Mouse (Mus musculus) neural tube, embryonic 11.5 days (tissue): ENCODE results near the gene Rab3a. TPM values are rescaled to one million over a fixed set of nuclear protein-coding genes. Genes with fewer than 3 reads are reported as not detected.

Experiments used
- ATAC-seq: fragments of 200-750 bp; cut with Nextera tagmentation; 2 replicates; pipeline ENCODE4 v1.8.0; 2017; ENCODE audit warnings: moderate number of reproducible peaks, mild to moderate bottlenecking, moderate TSS enrichment, moderate library complexity; ENCODE audit not compliant: insufficient read depth, low FRiP score, low TSS enrichment
- DNase-seq: peaks from one replicate; pipeline ENCODE4 v3.0.0-alpha.2; 2015; ENCODE audit warnings: low spot score
- H3K27ac ChIP-seq: fragments of 300-500 bp; sonication (generic); 2 replicates; pipeline ENCODE4 v1.5.1; 2014; ENCODE audit warnings: low read depth, mild to moderate bottlenecking, low read length
- H3K27me3 ChIP-seq: fragments of 300-500 bp; sonication (generic); 2 replicates; pipeline ENCODE4 v1.6.1; 2014; ENCODE audit warnings: mild to moderate bottlenecking, low read length, mixed read lengths; ENCODE audit not compliant: control insufficient read depth, insufficient read depth
- H3K36me3 ChIP-seq: fragments of 300-500 bp; sonication (generic); 2 replicates; pipeline ENCODE4 v1.6.1; 2014; ENCODE audit warnings: mild to moderate bottlenecking, low read length, moderate library complexity, mixed read lengths; ENCODE audit not compliant: control insufficient read depth, insufficient read depth
- H3K4me1 ChIP-seq: fragments of 300-500 bp; sonication (generic); 2 replicates; pipeline ENCODE4 v1.6.1; 2014; ENCODE audit warnings: low read length, mixed read lengths; ENCODE audit not compliant: control insufficient read depth, insufficient read depth
- H3K4me2 ChIP-seq: fragments of 300-500 bp; sonication (generic); 2 replicates; pipeline ENCODE4 v1.6.1; 2014; ENCODE audit warnings: low read depth, mild to moderate bottlenecking, moderate library complexity
- H3K4me3 ChIP-seq: fragments of 300-500 bp; sonication (generic); 2 replicates; pipeline ENCODE4 v1.5.1; 2014; ENCODE audit warnings: low read depth, low read length
- H3K9ac ChIP-seq: fragments of 300-500 bp; sonication (generic); 2 replicates; pipeline ENCODE4 v1.6.1; 2014; ENCODE audit warnings: mild to moderate bottlenecking, low read length
- H3K9me3 ChIP-seq: fragments of 300-500 bp; sonication (generic); 2 replicates; pipeline ENCODE4 v1.6.1; 2016; ENCODE audit warnings: low read length; ENCODE audit not compliant: control insufficient read depth
- WGBS: fragments of 180-500 bp; shearing (Covaris S2); extraction: QIAGEN DNeasy Blood & Tissue Kit; methylation state at CpG from one replicate; pipeline ENCODE4 v1.1.7; 2014; 5-methylcytosine and 5-hydroxymethylcytosine counted together
- microRNA-seq: library from miRNA; unstranded; fragments of <30 nt; microRNA quantifications from one replicate; pipeline ENCODE4, GENCODE M21; 2016
- polyA plus RNA-seq: library from polyadenylated mRNA; unstranded; fragments of >200 nt; fragmentation: Nextera tagmentation; extraction: Ambion mirVana; gene quantifications from 2 replicates; pipeline ENCODE4 v1.2.1, GENCODE M21; 2014

Gene Rab3a
- polyA plus RNA-seq, 1 experiment from 2014 or later = 111 TPM

GRCm38 (mm10) chr8:70802786-70803510 lies 48.5 kb downstream of the Rab3a start:
- H3K4me1 ChIP-seq = peaks cover 13% of the 10 kb centered on the region
- H3K9me3 ChIP-seq = no peaks in the 10 kb centered on the region
- WGBS = 74% methylated on average over 11 of the region's 11 CpGs
- H3K36me3 ChIP-seq = no peaks in the 10 kb centered on the region
- H3K4me2 ChIP-seq = no peak overlapping the region
- H3K4me3 ChIP-seq = no peak overlapping the region
- H3K27ac ChIP-seq = no peak overlapping the region
- no peak overlapping the region for H3K9ac ChIP-seq
- ATAC-seq = no peak
- no peak for DNase-seq
- H3K27me3 ChIP-seq = peaks cover 56% of the 10 kb centered on the region

GRCm38 (mm10) chr8:70803761-70804480 lies 49.4 kb downstream of the Rab3a start:
- Histone ChIP-seq H3K9me3 (no peaks in the 10 kb centered on the region), H3K4me1 (peaks cover 11% of the 10 kb centered on the region), H3K9ac (peak overlapping the region; percentile 32), H3K4me2 (peak overlapping the region; percentile 84), H3K36me3 (no peaks in the 10 kb centered on the region), H3K27me3 (peaks cover 46% of the 10 kb centered on the region), H3K27ac (no peak overlapping the region), H3K4me3 (peak overlapping the region; percentile 40)
- ATAC-seq (no peak), DNase-seq (no peak)
- 2% methylated on average over 44 of the region's 47 CpGs for WGBS

GRCm38 (mm10) chr8:70804481-70805206 lies 50.2 kb downstream of the Rab3a start, which contains the start of gene Mast3:
Mast3 (minus strand) TSS chr8:70805054.
- WGBS = under 1% methylated on average over 45 of the region's 45 CpGs
- H3K9ac ChIP-seq = peak within 1 kb of the TSS; percentile 32
- peaks cover 11% of the 10 kb centered on the region for H3K4me1 ChIP-seq

GRCm38 (mm10) chr8:70806541-70806940 lies 52.1 kb downstream of the Rab3a start:
- Histone ChIP-seq H3K4me2 (no peak overlapping the region), H3K36me3 (no peaks in the 10 kb centered on the region), H3K4me3 (no peak overlapping the region), H3K9me3 (no peaks in the 10 kb centered on the region), H3K27ac (no peak overlapping the region), H3K4me1 (peaks cover 11% of the 10 kb centered on the region), H3K27me3 (peaks cover 30% of the 10 kb centered on the region), H3K9ac (no peak overlapping the region)
- ATAC-seq = no peak
- no peak for DNase-seq
- 63% methylated on average over 4 of the region's 4 CpGs for WGBS

More at GRCm38 (mm10) chr8:70804481-70805206, 50.2 kb downstream of the Rab3a start, which contains the start of gene Mast3:
- no peaks in the 10 kb centered on the region for H3K36me3 ChIP-seq
- no peaks in the 10 kb centered on the region for H3K9me3 ChIP-seq
- peak within 1 kb of the TSS; percentile 40 for H3K4me3 ChIP-seq
- H3K4me2 ChIP-seq = peak within 1 kb of the TSS; percentile 84
- ATAC-seq (peak; percentile 82), DNase-seq (peak; percentile 86)
- peaks cover 39% of the 10 kb centered on the region for H3K27me3 ChIP-seq
- H3K27ac ChIP-seq = no peak within 1 kb of the TSS

- DNase-seq = no peak
- no peak for ATAC-seq
- no peaks in the 10 kb centered on the region for H3K36me3 ChIP-seq
- H3K9ac ChIP-seq = no peak overlapping the region
- H3K27me3 ChIP-seq = peaks cover 30% of the 10 kb centered on the region
- no peak overlapping the region for H3K4me2 ChIP-seq
- 38% methylated on average over 1 of the region's 1 CpGs for WGBS
- H3K4me3 ChIP-seq = no peak overlapping the region
- peaks cover 11% of the 10 kb centered on the region for H3K4me1 ChIP-seq
- no peaks in the 10 kb centered on the region for H3K9me3 ChIP-seq
- H3K27ac ChIP-seq = no peak overlapping the region
Observed at GRCm38 (mm10) chr8:70807304-70807703, 52.8 kb downstream of the Rab3a start.

- no peak for ATAC-seq
Observed at GRCm38 (mm10) chr8:70808239-70808638, 53.8 kb downstream of the Rab3a start, which contains the start of gene Il12rb1. Il12rb1 (plus strand) TSS chr8:70808449.

More at GRCm38 (mm10) chr8:70808239-70808638, 53.8 kb downstream of the Rab3a start, which contains the start of gene Il12rb1:
- H3K9ac ChIP-seq = no peak within 1 kb of the TSS
- peaks cover 27% of the 10 kb centered on the region for H3K27me3 ChIP-seq
- 57% methylated on average over 5 of the region's 5 CpGs for WGBS
- no peak within 1 kb of the TSS for H3K27ac ChIP-seq
- peaks cover 11% of the 10 kb centered on the region for H3K4me1 ChIP-seq
- DNase-seq = no peak
- no peak within 1 kb of the TSS for H3K4me3 ChIP-seq
- no peaks in the 10 kb centered on the region for H3K36me3 ChIP-seq
- H3K4me2 ChIP-seq = no peak within 1 kb of the TSS
- no peaks in the 10 kb centered on the region for H3K9me3 ChIP-seq

Small RNA genes lying within 50 kb of the gene (microRNA-seq; reads per million reads assigned to microRNA genes)
- not detected for gene Mir7240

Other genes starting within 250 kb of the Rab3a start
- gene Rex1bd, start 247.9 kb upstream of the Rab3a start, polyA plus RNA-seq = 118 and 132 TPM in 2 replicates
- gene Uba52, start 243.9 kb upstream of the Rab3a start, polyA plus RNA-seq = 809 and 814 TPM in 2 replicates
- 243 and 252 TPM in 2 replicates for gene Fkbp8, start 227.0 kb upstream of the Rab3a start, polyA plus RNA-seq
- gene Kxd1, start 226.7 kb upstream of the Rab3a start, polyA plus RNA-seq = 49.8 and 53.8 TPM in 2 replicates
- gene Ell, start 215.2 kb upstream of the Rab3a start, polyA plus RNA-seq = 18.8 and 22.2 TPM in 2 replicates
- gene Isyna1, start 160.3 kb upstream of the Rab3a start, polyA plus RNA-seq = 87.9 and 90.7 TPM in 2 replicates
- 125 and 137 TPM in 2 replicates for gene Ssbp4, start 145.8 kb upstream of the Rab3a start, polyA plus RNA-seq
- 0.85 and 1.2 TPM in 2 replicates for gene Lrrc25, start 138.5 kb upstream of the Rab3a start, polyA plus RNA-seq
- 0.28 TPM in 1 of 2 replicates, not detected in the other for gene Gdf15, start 122.2 kb upstream of the Rab3a start, polyA plus RNA-seq
- gene Pgpep1, start 94.3 kb upstream of the Rab3a start, polyA plus RNA-seq = 246 and 268 TPM in 2 replicates
- 298 and 301 TPM in 2 replicates for gene Lsm4, start 81.4 kb upstream of the Rab3a start, polyA plus RNA-seq
- 167 and 171 TPM in 2 replicates for gene Jund, start 55.7 kb upstream of the Rab3a start, polyA plus RNA-seq
- not detected in 2 replicates for gene Iqcn, start 51.2 kb upstream of the Rab3a start, polyA plus RNA-seq
- not detected in 2 replicates for gene Gm3336, start 36.1 kb upstream of the Rab3a start, polyA plus RNA-seq
- gene Pde4c, start 31.0 kb upstream of the Rab3a start, polyA plus RNA-seq = 0.42 TPM in 1 of 2 replicates, not detected in the other
- 40.7 and 41.3 TPM in 2 replicates for gene Mpv17l2, start 6.3 kb downstream of the Rab3a start, polyA plus RNA-seq
- gene Pik3r2, start 22.0 kb downstream of the Rab3a start, polyA plus RNA-seq = 52.4 and 54.7 TPM in 2 replicates
- gene Mast3, start 50.4 kb downstream of the Rab3a start, polyA plus RNA-seq = 10.5 and 14.7 TPM in 2 replicates
- gene Il12rb1, start 53.8 kb downstream of the Rab3a start, polyA plus RNA-seq = not detected in 2 replicates
- gene Arrdc2, start 85.0 kb downstream of the Rab3a start, polyA plus RNA-seq = 8.8 and 10.2 TPM in 2 replicates
- 14.0 and 14.1 TPM in 2 replicates for gene Kcnn1, start 108.6 kb downstream of the Rab3a start, polyA plus RNA-seq
- gene Ccdc124, start 119.3 kb downstream of the Rab3a start, polyA plus RNA-seq = 152 and 155 TPM in 2 replicates
- 0.87 and 1.1 TPM in 2 replicates for gene Slc5a5, start 138.1 kb downstream of the Rab3a start, polyA plus RNA-seq
- 3,152 and 3,217 TPM in 2 replicates for gene Rpl18a, start 142.7 kb downstream of the Rab3a start, polyA plus RNA-seq
- gene Map1s, start 151.3 kb downstream of the Rab3a start, polyA plus RNA-seq = 45.4 and 47.1 TPM in 2 replicates